Mouse (Mus musculus): Measurements from ENCODE around the gene 1700030J22Rik. TPM values are rescaled to one million over a fixed set of nuclear protein-coding genes. Genes with fewer than 3 reads are reported as not detected.

Gene 1700030J22Rik
- 0.79 TPM for polyA plus RNA-seq (2014; fragmentation: Illumina TruSeq; extraction: RNeasy Lipid Tissue Mini Kit (QIAGEN cat#74804); ENCODE audit: low read depth, low replicate concordance)

GRCm38 (mm10) chr8:116978631-116979256 is at the start of gene 1700030J22Rik:
1700030J22Rik (minus strand) TSS chr8:116978959.

GRCm38 (mm10) chr8:116993095-116993867 is 14.5 kb upstream of the 1700030J22Rik start, which contains the start of gene Gcsh:
Gcsh (minus strand) TSS chr8:116993537.

GRCm38 (mm10) chr8:116943161-116943554 is 35.6 kb downstream of the 1700030J22Rik start, which contains the start of gene Atmin:
Atmin (plus strand) TSS chr8:116943393.

GRCm38 (mm10) chr8:116921337-116922059 is 57.3 kb downstream of the 1700030J22Rik start, which contains the start of the genes Cmc2 and Cenpn:
Cmc2 (minus strand) TSS chr8:116921455.
Cenpn (plus strand) TSS chr8:116921730.

Other genes starting within 250 kb of the 1700030J22Rik start
- gene Cdyl2, start 246.0 kb downstream of the 1700030J22Rik start, polyA plus RNA-seq (2014; fragmentation: Illumina TruSeq; extraction: RNeasy Lipid Tissue Mini Kit (QIAGEN cat#74804); ENCODE audit: low read depth, low replicate concordance), result 0.16 TPM
- 6.2 TPM for gene Cmc2, start 57.5 kb downstream of the 1700030J22Rik start, polyA plus RNA-seq (2014; fragmentation: Illumina TruSeq; extraction: RNeasy Lipid Tissue Mini Kit (QIAGEN cat#74804); ENCODE audit: low read depth, low replicate concordance)
- 2.4 TPM for gene Cenpn, start 57.2 kb downstream of the 1700030J22Rik start, polyA plus RNA-seq (2014; fragmentation: Illumina TruSeq; extraction: RNeasy Lipid Tissue Mini Kit (QIAGEN cat#74804); ENCODE audit: low read depth, low replicate concordance)
- gene Atmin, start 35.6 kb downstream of the 1700030J22Rik start, polyA plus RNA-seq (2014; fragmentation: Illumina TruSeq; extraction: RNeasy Lipid Tissue Mini Kit (QIAGEN cat#74804); ENCODE audit: low read depth, low replicate concordance), result 10.7 TPM
- gene Gcsh, start 14.6 kb upstream of the 1700030J22Rik start, polyA plus RNA-seq (2014; fragmentation: Illumina TruSeq; extraction: RNeasy Lipid Tissue Mini Kit (QIAGEN cat#74804); ENCODE audit: low read depth, low replicate concordance), result 63.7 TPM
- not detected for gene Pkd1l2, start 103.5 kb upstream of the 1700030J22Rik start, polyA plus RNA-seq (2014; fragmentation: Illumina TruSeq; extraction: RNeasy Lipid Tissue Mini Kit (QIAGEN cat#74804); ENCODE audit: low read depth, low replicate concordance)
- gene Bco1, start 116.9 kb upstream of the 1700030J22Rik start, polyA plus RNA-seq (2014; fragmentation: Illumina TruSeq; extraction: RNeasy Lipid Tissue Mini Kit (QIAGEN cat#74804); ENCODE audit: low read depth, low replicate concordance), result 1.5 TPM
- 8.3 TPM for gene Gan, start 179.2 kb upstream of the 1700030J22Rik start, polyA plus RNA-seq (2014; fragmentation: Illumina TruSeq; extraction: RNeasy Lipid Tissue Mini Kit (QIAGEN cat#74804); ENCODE audit: low read depth, low replicate concordance)

All from sigmoid colon, adult 10 weeks (tissue).